Mouse (Mus musculus) brain, embryonic 14.5 days (tissue): ENCODE results near the gene Prss38.

Source experiments
- CTCF ChIP-seq: fragments of 200-500 bp; IDR thresholded peaks from 2 replicates; pipeline ENCODE4 v1.5.1; 2012; ENCODE audit warnings: inconsistent platforms, mild to moderate bottlenecking, moderate library complexity, borderline replicate concordance; ENCODE audit not compliant: insufficient read depth, insufficient read length; ENCODE audit errors: extremely low read depth
- POLR2A ChIP-seq: fragments of 200-500 bp; IDR thresholded peaks from 2 replicates; pipeline ENCODE4 v1.6.1; 2012; ENCODE audit warnings: mild to moderate bottlenecking, inconsistent platforms, borderline replicate concordance; ENCODE audit not compliant: poor library complexity, insufficient read depth, insufficient read length, severe bottlenecking; ENCODE audit errors: extremely low read depth

- no peak for TF ChIP-seq CTCF
- TF ChIP-seq POLR2A: no peak
These were observed 46.5 kb upstream of the Prss38 start for GRCm38 (mm10) chr11:59421967-59422366.
